Mouse (Mus musculus): ENCODE measurements around the gene Matk.
A peak's percentile ranks its signal among the peaks of the same experiment; 100 is the strongest.

Matk gene

GRCm38 (mm10) chr10:81242021-81242420 is 10.7 kb upstream of the Matk start:
- no peak for DNase-seq (ENCODE audit: low spot score in 2 of 2)

GRCm38 (mm10) chr10:81244146-81244545 is 8.6 kb upstream of the Matk start:
- DNase-seq (ENCODE audit: low spot score in 2 of 2), result no peak

- peak; percentile 72 to 76 for DNase-seq (ENCODE audit: low spot score in 2 of 2)
Observed at GRCm38 (mm10) chr10:81244595-81244994, 8.1 kb upstream of the Matk start.

- no peak for DNase-seq (ENCODE audit: low spot score in 2 of 2)
Observed at GRCm38 (mm10) chr10:81245166-81245565, 7.6 kb upstream of the Matk start.

- no peak for DNase-seq (ENCODE audit: low spot score in 2 of 2)
Observed at GRCm38 (mm10) chr10:81247804-81248203, 4.9 kb upstream of the Matk start.

- DNase-seq (ENCODE audit: low spot score in 2 of 2), result no peak
Observed at GRCm38 (mm10) chr10:81249442-81249841, 3.3 kb upstream of the Matk start.

- DNase-seq (ENCODE audit: low spot score in 2 of 2), result no peak
Observed at GRCm38 (mm10) chr10:81254886-81255285, 2.2 kb downstream of the Matk start.

- DNase-seq (ENCODE audit: low spot score in 2 of 2), result no peak
Observed at GRCm38 (mm10) chr10:81257158-81258039, 4.7 kb downstream of the Matk start.

GRCm38 (mm10) chr10:81259225-81259884 is 6.6 kb downstream of the Matk start:
- DNase-seq (ENCODE audit: low spot score in 2 of 2), result no peak

GRCm38 (mm10) chr10:81261025-81261424 is 8.3 kb downstream of the Matk start:
- DNase-seq (ENCODE audit: low spot score in 2 of 2), result no peak

- no peak for DNase-seq (ENCODE audit: low spot score in 2 of 2)
Observed at GRCm38 (mm10) chr10:81265540-81265939, 12.8 kb downstream of the Matk start.

- peak; percentile 95 for DNase-seq (ENCODE audit: low spot score in 2 of 2)
Observed at GRCm38 (mm10) chr10:81266211-81267105, 13.7 kb downstream of the Matk start, which contains the start of the genes Mrpl54 and Apba3. TSS of gene Mrpl54 (minus strand) at chr10:81266934. TSS of gene Apba3 (plus strand) at chr10:81266960.

- DNase-seq (ENCODE audit: low spot score in 2 of 2), result peak; percentile 78 to 87
Observed at GRCm38 (mm10) chr10:81268056-81268455, 15.3 kb downstream of the Matk start.

- no peak for DNase-seq (ENCODE audit: low spot score in 2 of 2)
Observed at GRCm38 (mm10) chr10:81268643-81269412, 16.1 kb downstream of the Matk start.

- DNase-seq (ENCODE audit: low spot score in 2 of 2), result no peak
Observed at GRCm38 (mm10) chr10:81272356-81272755, 19.6 kb downstream of the Matk start.

GRCm38 (mm10) chr10:81273842-81274241 is 21.1 kb downstream of the Matk start:
- no peak for DNase-seq (ENCODE audit: low spot score in 2 of 2)

GRCm38 (mm10) chr10:81277676-81278075 is 24.9 kb downstream of the Matk start:
- DNase-seq (ENCODE audit: low spot score in 2 of 2), result no peak

GRCm38 (mm10) chr10:81279496-81279895 is 26.8 kb downstream of the Matk start:
- DNase-seq (ENCODE audit: low spot score in 2 of 2), result no peak

- DNase-seq (ENCODE audit: low spot score in 2 of 2), result no peak
Observed at GRCm38 (mm10) chr10:81284189-81284588, 31.5 kb downstream of the Matk start.

GRCm38 (mm10) chr10:81284719-81285118 is 32.0 kb downstream of the Matk start:
- DNase-seq (ENCODE audit: low spot score in 2 of 2), result no peak
